Mouse (Mus musculus) cortical plate, adult 2 months (tissue): ENCODE results near the gene Arcn1. TPM values are rescaled to one million over a fixed set of nuclear protein-coding genes. Genes with fewer than 3 reads are reported as not detected.

Source experiments
- H3K27ac ChIP-seq: fragments of 200-500 bp; 2 replicates; pipeline ENCODE4 v1.5.1; 2012; ENCODE audit warnings: low read length, control low read depth, inconsistent platforms; ENCODE audit not compliant: insufficient read depth
- H3K4me1 ChIP-seq: fragments of 200-500 bp; 2 replicates; pipeline ENCODE4 v1.6.1; 2011; ENCODE audit warnings: low read length; ENCODE audit not compliant: control insufficient read depth, insufficient read depth
- H3K4me3 ChIP-seq: fragments of 200-500 bp; 2 replicates; pipeline ENCODE4 v1.5.1; 2011; ENCODE audit warnings: mild to moderate bottlenecking, low read length, control low read depth; ENCODE audit not compliant: insufficient read depth
- CTCF ChIP-seq: fragments of 200-500 bp; IDR thresholded peaks from 2 replicates; pipeline ENCODE4 v1.5.1; 2011; ENCODE audit warnings: mild to moderate bottlenecking, control low read depth, low read length; ENCODE audit not compliant: insufficient read depth; ENCODE audit errors: extremely low read depth
- POLR2A ChIP-seq: fragments of 200-500 bp; IDR thresholded peaks from 2 replicates; pipeline ENCODE4 v1.6.1; 2011; ENCODE audit warnings: mild to moderate bottlenecking, low read length, control low read depth; ENCODE audit not compliant: insufficient read depth; ENCODE audit errors: extremely low read depth
- polyA plus RNA-seq: library from polyadenylated mRNA; depleted of rRNA; stranded (reverse); fragments of >200 nt; gene quantifications from 2 replicates; pipeline ENCODE4 v1.2.3, GENCODE M21; 2012

Arcn1 gene
- polyA plus RNA-seq, 1 experiment: 48.6 TPM

DNA sequence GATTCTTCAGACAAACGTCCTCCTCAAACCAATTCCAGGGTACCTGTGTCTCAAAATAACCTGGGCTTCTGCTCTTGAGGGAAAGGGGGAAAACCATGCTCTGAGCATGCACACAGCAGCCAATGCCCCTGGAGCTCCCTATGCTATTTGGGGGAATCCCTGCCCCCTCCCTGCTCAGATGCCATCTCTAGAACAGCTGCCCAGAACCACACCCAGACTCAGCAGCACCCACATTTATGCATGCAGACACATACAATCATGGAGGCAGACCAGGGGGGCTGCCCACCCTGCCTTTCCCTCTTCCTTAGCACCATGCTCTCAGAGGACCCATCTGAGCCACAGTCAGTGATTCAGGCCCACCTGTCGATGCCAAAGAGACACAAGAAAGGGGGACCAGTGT is 54.1 kb downstream of the Arcn1 start:
- H3K4me3 ChIP-seq: no peak overlapping the region
- TF ChIP-seq CTCF (no peak), POLR2A (no peak)

DNA sequence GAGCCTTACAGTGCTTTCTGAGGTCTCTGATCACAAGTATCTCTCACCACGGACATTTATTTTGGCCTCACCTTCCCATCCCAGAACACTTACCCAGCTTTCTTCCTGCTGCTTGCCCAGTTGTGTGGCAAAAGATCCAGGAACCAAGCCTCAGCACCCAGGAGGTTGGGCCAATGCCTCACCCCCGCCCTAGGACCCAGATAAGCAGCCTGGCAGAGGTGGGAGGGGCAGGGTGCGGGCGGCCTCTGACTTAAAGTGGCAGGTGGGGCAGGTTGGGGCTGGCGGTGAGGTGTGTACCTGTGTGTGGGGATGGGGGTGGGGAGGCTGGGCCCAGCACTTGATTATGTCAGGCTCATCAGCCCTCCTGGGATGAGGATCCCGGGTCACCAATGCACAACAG is 54.6 kb downstream of the Arcn1 start:
- no peaks in the 10 kb centered on the region for H3K4me1 ChIP-seq
- no peak for TF ChIP-seq CTCF
- TF ChIP-seq POLR2A: no peak
- no peak overlapping the region for H3K27ac ChIP-seq
- no peak overlapping the region for H3K4me3 ChIP-seq

More for the DNA sequence above, 54.1 kb downstream of the Arcn1 start:
- no peaks in the 10 kb centered on the region for H3K4me1 ChIP-seq
- H3K27ac ChIP-seq: no peak overlapping the region

DNA sequence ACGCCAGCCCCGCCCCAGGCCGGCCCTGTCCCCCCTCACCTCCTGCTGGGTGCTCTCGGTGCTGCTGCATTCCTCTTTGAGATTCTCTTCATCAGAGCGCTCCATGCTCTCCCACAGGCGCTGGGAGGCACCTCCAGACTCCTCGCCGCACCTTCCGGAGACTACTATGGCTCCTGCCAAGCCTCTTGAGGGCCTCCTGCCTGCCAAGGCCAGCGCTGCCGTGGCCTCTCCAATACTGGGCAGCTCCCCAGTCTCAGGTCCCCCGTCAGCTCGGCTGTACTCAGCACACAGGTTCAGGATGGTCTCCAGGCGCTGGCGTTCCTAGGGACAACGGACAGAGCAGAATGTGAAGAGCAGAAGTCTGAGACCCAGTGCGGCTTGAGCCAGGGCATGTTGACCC is 56.0 kb downstream of the Arcn1 start:
- no peak for TF ChIP-seq CTCF
- TF ChIP-seq POLR2A: no peak
- H3K27ac ChIP-seq: no peak overlapping the region
- no peak overlapping the region for H3K4me3 ChIP-seq
- H3K4me1 ChIP-seq: no peaks in the 10 kb centered on the region

DNA sequence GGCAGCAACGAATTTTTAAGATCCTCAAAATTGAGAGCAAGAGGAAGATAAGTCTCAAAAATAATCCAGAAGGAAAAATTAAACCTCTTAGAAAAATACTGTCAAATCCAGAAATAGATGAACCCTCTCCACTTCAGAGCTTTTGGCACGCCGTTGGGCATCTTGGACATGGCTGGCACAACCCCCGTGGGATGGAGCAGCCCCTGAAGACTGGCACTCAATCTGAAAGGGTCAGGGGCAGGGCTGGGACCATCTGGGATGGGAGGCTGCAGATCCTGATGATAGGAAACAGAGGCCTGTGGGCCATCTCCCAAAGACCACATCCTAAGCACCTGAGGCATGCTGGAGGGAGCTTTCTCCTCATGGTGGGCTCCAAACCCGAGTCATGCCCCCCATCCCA is 57.4 kb downstream of the Arcn1 start:
- Histone ChIP-seq H3K27ac (no peak overlapping the region), H3K4me1 (peaks cover 2% of the 10 kb centered on the region; the same call in 1 of the 2 replicates), H3K4me3 (no peak overlapping the region)
- TF ChIP-seq POLR2A: no peak

DNA sequence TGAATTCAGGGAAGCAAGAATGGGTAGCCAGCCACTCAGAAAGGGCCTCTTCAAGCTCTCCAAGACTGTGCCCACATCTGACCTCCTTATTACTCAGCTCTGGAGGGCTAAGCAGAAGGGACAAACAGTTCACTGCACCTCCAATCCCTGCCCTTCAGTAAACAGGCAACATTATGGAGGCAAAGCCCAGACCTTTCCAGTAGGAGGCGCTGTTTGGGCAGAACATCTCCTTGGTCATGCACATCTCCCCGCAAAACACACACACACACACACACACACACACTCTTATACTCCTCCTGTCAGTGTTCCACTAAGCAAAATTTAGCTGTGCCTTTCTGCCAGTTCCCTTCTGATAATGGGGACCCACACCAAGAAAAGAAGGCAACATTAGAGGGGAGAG is 58.0 kb downstream of the Arcn1 start:
- TF ChIP-seq CTCF (peak; percentile 52; the same call in 1 of the 2 replicates), POLR2A (no peak)
- Histone ChIP-seq H3K4me3 (no peak overlapping the region), H3K4me1 (peaks cover 2% of the 10 kb centered on the region; the same call in 1 of the 2 replicates), H3K27ac (no peak overlapping the region)

DNA sequence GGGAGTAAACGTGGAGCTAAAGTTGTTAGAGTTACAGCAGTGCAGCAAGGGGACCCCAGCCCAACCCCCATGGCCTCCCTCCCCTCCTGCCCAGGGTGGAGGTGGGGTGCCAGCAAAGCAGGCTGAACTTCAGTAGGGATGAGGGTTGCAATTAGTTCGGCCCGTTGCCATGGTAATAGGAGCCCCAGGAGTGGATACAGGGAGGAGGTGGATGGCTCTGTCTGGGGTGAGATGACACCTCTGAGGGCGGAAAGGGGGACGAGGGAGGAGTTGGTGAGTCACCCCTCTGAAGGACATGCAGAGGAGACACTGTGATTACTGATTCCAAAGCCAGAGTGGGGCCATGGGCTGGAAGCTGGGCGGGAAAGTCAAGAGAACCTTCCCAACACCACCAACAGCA is 58.7 kb downstream of the Arcn1 start:
- no peak overlapping the region for H3K4me3 ChIP-seq
- H3K27ac ChIP-seq: no peak overlapping the region
- TF ChIP-seq POLR2A (no peak), CTCF (no peak)
- peaks cover 2% of the 10 kb centered on the region; the same call in 1 of the 2 replicates for H3K4me1 ChIP-seq

DNA sequence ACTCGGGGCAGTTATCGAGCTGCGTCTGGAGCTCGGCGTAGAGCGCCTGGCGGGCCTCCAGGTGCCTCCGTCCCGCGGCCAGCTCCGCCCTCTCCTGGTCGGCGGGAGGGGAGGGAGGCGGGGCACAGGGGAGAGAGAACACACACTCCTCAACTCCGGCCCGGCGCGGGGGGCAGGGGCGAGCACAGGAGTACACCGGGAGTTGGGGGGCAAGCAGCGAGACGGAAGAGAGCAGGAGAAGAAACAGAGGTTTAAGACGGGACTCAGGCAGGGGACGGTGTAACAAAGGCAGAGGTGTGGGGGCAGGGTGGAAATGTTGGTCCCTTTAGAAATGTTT is 59.2 kb downstream of the Arcn1 start:
- no peak for TF ChIP-seq CTCF
- TF ChIP-seq POLR2A: no peak
- peaks cover 2% of the 10 kb centered on the region; the same call in 1 of the 2 replicates for H3K4me1 ChIP-seq
- no peak overlapping the region for H3K27ac ChIP-seq
- no peak overlapping the region; the same call in 1 of the 2 replicates for H3K4me3 ChIP-seq

DNA sequence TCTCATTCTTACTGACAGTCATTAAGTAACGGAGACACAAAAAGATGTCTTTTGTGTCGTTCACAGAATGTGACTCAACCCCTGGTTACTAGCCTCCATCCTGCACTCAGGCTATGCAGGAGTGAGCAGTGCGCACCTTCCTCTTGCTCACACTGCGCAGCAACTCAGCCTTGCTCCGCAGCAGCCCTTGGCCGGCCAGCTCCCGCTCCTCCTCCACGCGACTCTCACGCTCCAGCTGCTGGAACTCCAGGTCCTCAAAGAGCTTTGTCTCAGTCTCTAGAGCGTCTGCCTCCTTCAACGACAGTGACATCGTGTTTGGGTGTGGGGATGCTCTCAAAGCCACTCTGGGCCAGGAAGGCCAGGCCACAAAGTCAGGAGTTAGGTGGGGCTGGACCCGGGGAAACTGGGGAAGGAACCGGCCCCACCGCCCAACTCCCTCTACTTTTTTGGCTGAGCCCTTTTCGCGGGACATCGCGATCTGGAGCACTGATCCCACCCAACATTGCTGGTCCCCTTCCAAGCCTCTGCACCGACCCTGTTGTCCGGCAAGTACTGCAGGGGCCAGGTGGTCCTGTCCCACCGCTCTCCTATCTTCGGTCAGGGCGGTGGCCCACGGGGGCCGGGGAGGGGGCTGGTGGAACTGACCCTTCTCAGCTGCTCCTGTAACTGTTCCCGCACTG is 59.8 kb downstream of the Arcn1 start:
- no peak overlapping the region for H3K27ac ChIP-seq
- peaks cover 2% of the 10 kb centered on the region; the same call in 1 of the 2 replicates for H3K4me1 ChIP-seq
- TF ChIP-seq POLR2A (no peak), CTCF (no peak)
- no peak overlapping the region for H3K4me3 ChIP-seq

DNA sequence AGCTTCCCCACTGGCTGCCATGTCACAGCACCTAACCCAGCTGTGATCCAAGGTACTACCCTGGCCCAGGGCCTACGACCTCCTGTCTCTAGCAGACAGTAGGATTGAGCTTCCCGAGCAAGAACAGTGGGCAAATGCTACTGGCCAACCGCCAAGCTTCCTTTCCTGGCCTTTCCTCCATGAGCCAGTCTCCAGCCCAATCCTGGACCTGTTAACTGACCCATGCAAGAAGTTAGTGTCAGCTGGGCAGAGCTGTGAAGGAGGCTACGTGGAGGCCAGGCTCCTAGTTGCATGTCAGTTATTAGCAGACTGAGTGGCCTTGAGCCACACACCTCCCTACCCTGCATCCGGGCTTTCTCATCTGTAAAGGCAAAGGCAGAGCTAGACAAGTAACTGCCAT is 67.9 kb downstream of the Arcn1 start:
- H3K4me1 ChIP-seq: no peaks in the 10 kb centered on the region
- TF ChIP-seq POLR2A: no peak
- TF ChIP-seq CTCF: no peak
- H3K27ac ChIP-seq: no peak overlapping the region
- H3K4me3 ChIP-seq: no peak overlapping the region

DNA sequence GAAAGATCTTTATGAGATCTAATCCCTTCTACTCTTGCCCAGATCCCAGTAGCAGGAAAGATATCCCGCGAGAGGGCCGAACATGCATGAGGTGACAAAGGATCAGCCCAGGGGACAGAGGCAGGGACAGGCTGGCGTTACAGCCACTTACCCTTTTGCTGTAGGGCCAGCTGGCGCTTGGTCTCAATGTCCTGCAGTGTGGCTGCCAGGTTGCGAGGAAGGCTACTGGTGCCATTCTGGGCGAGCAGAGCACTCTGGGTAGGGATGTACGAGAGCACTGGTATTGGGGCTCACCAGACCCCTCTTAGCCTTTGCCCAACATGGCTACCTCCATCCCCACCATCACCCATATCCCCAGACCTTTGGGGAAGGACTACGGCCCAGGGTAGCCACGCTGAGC is 68.4 kb downstream of the Arcn1 start:
- TF ChIP-seq POLR2A (no peak), CTCF (no peak)
- no peak overlapping the region for H3K27ac ChIP-seq
- no peaks in the 10 kb centered on the region for H3K4me1 ChIP-seq
- H3K4me3 ChIP-seq: no peak overlapping the region

DNA sequence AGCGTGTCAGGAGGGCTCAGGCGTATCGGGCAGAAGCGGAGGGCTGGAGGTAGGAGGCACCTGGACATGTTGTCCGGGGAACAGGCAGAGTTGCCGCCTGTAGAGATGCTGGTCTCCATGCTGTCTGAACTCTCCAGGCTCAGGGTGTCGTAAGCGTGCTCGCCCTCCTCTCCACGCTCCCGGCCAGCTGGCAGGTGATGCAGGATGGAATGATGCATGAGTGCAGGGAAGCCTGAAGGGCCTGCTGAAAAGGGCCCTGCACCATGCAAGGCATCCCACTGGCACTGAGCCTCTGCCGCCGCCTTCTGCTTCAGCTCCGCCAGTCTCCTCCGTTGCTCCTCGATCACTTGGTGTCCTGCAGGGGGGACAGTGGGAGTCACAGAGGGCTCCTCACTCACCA is 69.8 kb downstream of the Arcn1 start:
- Histone ChIP-seq H3K4me1 (no peaks in the 10 kb centered on the region), H3K4me3 (no peak overlapping the region), H3K27ac (no peak overlapping the region)
- TF ChIP-seq CTCF: no peak
- no peak for TF ChIP-seq POLR2A
